Mouse (Mus musculus): ENCODE data around the gene Gm5269. TPM values are rescaled to one million over a fixed set of nuclear protein-coding genes. Genes with fewer than 3 reads are reported as not detected.

Gm5269 gene
- polyA plus RNA-seq, 1 experiment from 2014 or later: not detected

GRCm38 (mm10) chr1:45863641-45864040, 26.4 kb downstream of the Gm5269 start:
- Histone ChIP-seq H3K27me3 (ENCODE audit: control insufficient read depth, insufficient read depth, low read length) (no peaks in the 10 kb centered on the region), H3K36me3 (ENCODE audit: control insufficient read depth, insufficient read depth, low read length) (no peaks in the 10 kb centered on the region), H3K9me3 (replicated peaks; ENCODE audit: control insufficient read depth, low read length) (0 out of 2 replicates have a peak, but pooled peaks cover 3% of the 10 kb centered on the region), H3K27ac (ENCODE audit: low read depth, low read length) (no peak overlapping the region), H3K4me2 (no peak overlapping the region), H3K4me3 (ENCODE audit: low read depth, low read length) (no peak overlapping the region), H3K9ac (ENCODE audit: low read depth, low read length) (no peak overlapping the region), H3K4me1 (ENCODE audit: control insufficient read depth, insufficient read depth, low read length) (peaks cover 11% of the 10 kb centered on the region; the same call in 1 of the 2 replicates)
- no peak for ATAC-seq (replicated peaks; ENCODE audit: insufficient number of reproducible peaks, low FRiP score, low TSS enrichment)
- 91% methylated on average over 3 of the region's 3 CpGs for WGBS (ENCODE audit: insufficient replicate concordance)

GRCm38 (mm10) chr1:45861162-45861561, 28.9 kb downstream of the Gm5269 start:
- H3K4me3 ChIP-seq (ENCODE audit: low read depth, low read length): no peak overlapping the region
- H3K36me3 ChIP-seq (ENCODE audit: control insufficient read depth, insufficient read depth, low read length): no peaks in the 10 kb centered on the region
- peaks cover 4% of the 10 kb centered on the region; the same call in 1 of the 2 replicates for H3K4me1 ChIP-seq (ENCODE audit: control insufficient read depth, insufficient read depth, low read length)
- no peak overlapping the region for H3K27ac ChIP-seq (ENCODE audit: low read depth, low read length)
- no peak for ATAC-seq (replicated peaks; ENCODE audit: insufficient number of reproducible peaks, low FRiP score, low TSS enrichment)
- 0 out of 2 replicates have a peak, but pooled peaks cover 3% of the 10 kb centered on the region for H3K9me3 ChIP-seq (replicated peaks; ENCODE audit: control insufficient read depth, low read length)
- no peak overlapping the region for H3K9ac ChIP-seq (ENCODE audit: low read depth, low read length)
- no peak overlapping the region for H3K4me2 ChIP-seq
- H3K27me3 ChIP-seq (ENCODE audit: control insufficient read depth, insufficient read depth, low read length): no peaks in the 10 kb centered on the region

GRCm38 (mm10) chr1:45860349-45860748, 29.7 kb downstream of the Gm5269 start:
- Histone ChIP-seq H3K4me1 (ENCODE audit: control insufficient read depth, insufficient read depth, low read length) (peaks cover 4% of the 10 kb centered on the region; the same call in 1 of the 2 replicates), H3K9ac (ENCODE audit: low read depth, low read length) (no peak overlapping the region), H3K4me3 (ENCODE audit: low read depth, low read length) (no peak overlapping the region), H3K9me3 (replicated peaks; ENCODE audit: control insufficient read depth, low read length) (0 out of 2 replicates have a peak, but pooled peaks cover 3% of the 10 kb centered on the region), H3K27me3 (ENCODE audit: control insufficient read depth, insufficient read depth, low read length) (no peaks in the 10 kb centered on the region), H3K4me2 (no peak overlapping the region), H3K27ac (ENCODE audit: low read depth, low read length) (no peak overlapping the region), H3K36me3 (ENCODE audit: control insufficient read depth, insufficient read depth, low read length) (no peaks in the 10 kb centered on the region)
- no peak for ATAC-seq (replicated peaks; ENCODE audit: insufficient number of reproducible peaks, low FRiP score, low TSS enrichment)
- WGBS (ENCODE audit: insufficient replicate concordance): 40% methylated on average over 5 of the region's 5 CpGs

GRCm38 (mm10) chr1:45858038-45858437, 32.0 kb downstream of the Gm5269 start:
- Histone ChIP-seq H3K9ac (ENCODE audit: low read depth, low read length) (no peak overlapping the region), H3K27me3 (ENCODE audit: control insufficient read depth, insufficient read depth, low read length) (no peaks in the 10 kb centered on the region), H3K9me3 (replicated peaks; ENCODE audit: control insufficient read depth, low read length) (0 out of 2 replicates have a peak, but pooled peaks cover 1% of the 10 kb centered on the region), H3K36me3 (ENCODE audit: control insufficient read depth, insufficient read depth, low read length) (no peaks in the 10 kb centered on the region), H3K4me2 (no peak overlapping the region), H3K4me1 (ENCODE audit: control insufficient read depth, insufficient read depth, low read length) (no peaks in the 10 kb centered on the region), H3K4me3 (ENCODE audit: low read depth, low read length) (no peak overlapping the region), H3K27ac (ENCODE audit: low read depth, low read length) (no peak overlapping the region)
- no peak for ATAC-seq (replicated peaks; ENCODE audit: insufficient number of reproducible peaks, low FRiP score, low TSS enrichment)
- WGBS (ENCODE audit: insufficient replicate concordance): 71% methylated on average over 1 of the region's 1 CpGs

GRCm38 (mm10) chr1:45845466-45845865, 44.6 kb downstream of the Gm5269 start:
- Histone ChIP-seq H3K4me3 (ENCODE audit: low read depth, low read length) (no peak overlapping the region), H3K27me3 (ENCODE audit: control insufficient read depth, insufficient read depth, low read length) (no peaks in the 10 kb centered on the region), H3K4me1 (ENCODE audit: control insufficient read depth, insufficient read depth, low read length) (no peaks in the 10 kb centered on the region), H3K4me2 (no peak overlapping the region), H3K9ac (ENCODE audit: low read depth, low read length) (no peak overlapping the region), H3K36me3 (ENCODE audit: control insufficient read depth, insufficient read depth, low read length) (no peaks in the 10 kb centered on the region), H3K9me3 (replicated peaks; ENCODE audit: control insufficient read depth, low read length) (no peaks in the 10 kb centered on the region), H3K27ac (ENCODE audit: low read depth, low read length) (no peak overlapping the region)
- WGBS (ENCODE audit: insufficient replicate concordance): 82% methylated on average over 1 of the region's 1 CpGs
- ATAC-seq (replicated peaks; ENCODE audit: insufficient number of reproducible peaks, low FRiP score, low TSS enrichment): no peak

Other genes starting within 250 kb of the Gm5269 start
- gene Wdr75, start 95.1 kb downstream of the Gm5269 start, polyA plus RNA-seq (2014; fragmentation: Nextera tagmentation; extraction: Ambion mirVana): 49.3 and 56.5 TPM in 2 replicates
- gene Slc40a1, start 36.2 kb upstream of the Gm5269 start, polyA plus RNA-seq (2014; fragmentation: Nextera tagmentation; extraction: Ambion mirVana): 15.2 and 16.4 TPM in 2 replicates
- gene Dnah7b, start 176.0 kb upstream of the Gm5269 start, polyA plus RNA-seq (2014; fragmentation: Nextera tagmentation; extraction: Ambion mirVana): 3.0 and 3.8 TPM in 2 replicates